Mouse (Mus musculus): ENCODE measurements around the gene Fam167b. TPM values are rescaled to one million over a fixed set of nuclear protein-coding genes. Genes with fewer than 3 reads are reported as not detected.

The Fam167b gene
- total RNA-seq, 2 experiments from 2014 or later: not detected

Other genes with a start within 250 kb of the Fam167b start
- 128 and 189 TPM in 2 replicates for gene Rbbp4, start 243.2 kb downstream of the Fam167b start, total RNA-seq (2014; fragmentation: Nextera tagmentation)
- gene Rbbp4, start 243.2 kb downstream of the Fam167b start, total RNA-seq (2017): 92.8 and 105 TPM in 2 replicates
- 26.6 and 41.9 TPM in 2 replicates for gene Zbtb8os, start 242.9 kb downstream of the Fam167b start, total RNA-seq (2014; fragmentation: Nextera tagmentation)
- gene Zbtb8os, start 242.9 kb downstream of the Fam167b start, total RNA-seq (2017): 52.6 and 60.8 TPM in 2 replicates
- gene Zbtb8a, start 200.4 kb downstream of the Fam167b start, total RNA-seq (2014; fragmentation: Nextera tagmentation): 4.4 and 6.9 TPM in 2 replicates
- gene Zbtb8a, start 200.4 kb downstream of the Fam167b start, total RNA-seq (2017): 13.3 and 22.2 TPM in 2 replicates
- not detected in 2 replicates for gene Zbtb8b, start 137.7 kb downstream of the Fam167b start, total RNA-seq (2014; fragmentation: Nextera tagmentation)
- 0.05 TPM in 1 of 2 replicates, not detected in the other for gene Zbtb8b, start 137.7 kb downstream of the Fam167b start, total RNA-seq (2017)
- gene Bsdc1, start 117.0 kb downstream of the Fam167b start, total RNA-seq (2014; fragmentation: Nextera tagmentation): 36.1 and 36.3 TPM in 2 replicates
- 31.3 and 52.3 TPM in 2 replicates for gene Bsdc1, start 117.0 kb downstream of the Fam167b start, total RNA-seq (2017)
- gene Tssk3, start 87.5 kb downstream of the Fam167b start, total RNA-seq (2014; fragmentation: Nextera tagmentation): not detected in 2 replicates
- not detected in 2 replicates for gene Tssk3, start 87.5 kb downstream of the Fam167b start, total RNA-seq (2017)
- gene Fam229a, start 87.4 kb downstream of the Fam167b start, total RNA-seq (2014; fragmentation: Nextera tagmentation): not detected in 2 replicates
- not detected in 2 replicates for gene Fam229a, start 87.4 kb downstream of the Fam167b start, total RNA-seq (2017)
- 29.9 and 30.4 TPM in 2 replicates for gene Marcksl1, start 65.0 kb downstream of the Fam167b start, total RNA-seq (2014; fragmentation: Nextera tagmentation)
- gene Marcksl1, start 65.0 kb downstream of the Fam167b start, total RNA-seq (2017): 41.4 and 48.3 TPM in 2 replicates
- gene Hdac1, start 35.8 kb downstream of the Fam167b start, total RNA-seq (2014; fragmentation: Nextera tagmentation): 136 and 147 TPM in 2 replicates
- gene Hdac1, start 35.8 kb downstream of the Fam167b start, total RNA-seq (2017): 72.7 and 76.2 TPM in 2 replicates
- gene Lck, start 4.9 kb downstream of the Fam167b start, total RNA-seq (2014; fragmentation: Nextera tagmentation): 12.7 and 12.8 TPM in 2 replicates
- gene Lck, start 4.9 kb downstream of the Fam167b start, total RNA-seq (2017): 3.7 and 11.6 TPM in 2 replicates
- gene Eif3i, start 22.1 kb upstream of the Fam167b start, total RNA-seq (2014; fragmentation: Nextera tagmentation): 425 and 431 TPM in 2 replicates
- 323 and 412 TPM in 2 replicates for gene Eif3i, start 22.1 kb upstream of the Fam167b start, total RNA-seq (2017)
- gene Tmem234, start 22.1 kb upstream of the Fam167b start, total RNA-seq (2014; fragmentation: Nextera tagmentation): 116 and 126 TPM in 2 replicates
- 89.9 and 120 TPM in 2 replicates for gene Tmem234, start 22.1 kb upstream of the Fam167b start, total RNA-seq (2017)
- not detected in 2 replicates for gene Dcdc2b, start 35.7 kb upstream of the Fam167b start, total RNA-seq (2014; fragmentation: Nextera tagmentation)
- 11.0 TPM in 1 of 2 replicates, not detected in the other for gene Dcdc2b, start 35.7 kb upstream of the Fam167b start, total RNA-seq (2017)
- 26.8 and 31.8 TPM in 2 replicates for gene Iqcc, start 40.5 kb upstream of the Fam167b start, total RNA-seq (2014; fragmentation: Nextera tagmentation)
- 14.6 and 18.7 TPM in 2 replicates for gene Iqcc, start 40.5 kb upstream of the Fam167b start, total RNA-seq (2017)
- 31.0 and 63.2 TPM in 2 replicates for gene Ccdc28b, start 45.4 kb upstream of the Fam167b start, total RNA-seq (2014; fragmentation: Nextera tagmentation)
- gene Ccdc28b, start 45.4 kb upstream of the Fam167b start, total RNA-seq (2017): 26.9 and 54.5 TPM in 2 replicates
- 48.2 and 49.9 TPM in 2 replicates for gene Txlna, start 62.5 kb upstream of the Fam167b start, total RNA-seq (2014; fragmentation: Nextera tagmentation)
- gene Txlna, start 62.5 kb upstream of the Fam167b start, total RNA-seq (2017): 81.8 and 103 TPM in 2 replicates
- gene Kpna6, start 94.2 kb upstream of the Fam167b start, total RNA-seq (2014; fragmentation: Nextera tagmentation): 36.1 and 38.6 TPM in 2 replicates
- 25.1 and 39.0 TPM in 2 replicates for gene Kpna6, start 94.2 kb upstream of the Fam167b start, total RNA-seq (2017)
- 26.6 and 31.7 TPM in 2 replicates for gene Tmem39b, start 118.3 kb upstream of the Fam167b start, total RNA-seq (2014; fragmentation: Nextera tagmentation)
- 6.0 and 7.6 TPM in 2 replicates for gene Tmem39b, start 118.3 kb upstream of the Fam167b start, total RNA-seq (2017)
- gene Khdrbs1, start 163.8 kb upstream of the Fam167b start, total RNA-seq (2014; fragmentation: Nextera tagmentation): 99.6 and 107 TPM in 2 replicates
- 103 and 112 TPM in 2 replicates for gene Khdrbs1, start 163.8 kb upstream of the Fam167b start, total RNA-seq (2017)
- gene Ptp4a2, start 232.7 kb upstream of the Fam167b start, total RNA-seq (2014; fragmentation: Nextera tagmentation): 168 and 313 TPM in 2 replicates
- 419 and 540 TPM in 2 replicates for gene Ptp4a2, start 232.7 kb upstream of the Fam167b start, total RNA-seq (2017)

All from megakaryocyte-erythroid progenitor cell, adult 5-6 weeks (primary cell).